Mouse (Mus musculus) neural tube, embryonic 14.5 days (tissue): ENCODE results near the gene Raly. TPM values are rescaled to one million over a fixed set of nuclear protein-coding genes. Genes with fewer than 3 reads are reported as not detected.

Experiments
- ATAC-seq: fragments of 200-750 bp; cut with Nextera tagmentation; 2 replicates; pipeline ENCODE4 v1.8.0; 2017; ENCODE audit warnings: low read depth, mild to moderate bottlenecking, moderate TSS enrichment, moderate library complexity
- H3K27ac ChIP-seq: fragments of 300-500 bp; sonication (generic); 2 replicates; pipeline ENCODE4 v1.5.1; 2014; ENCODE audit warnings: low read depth, mild to moderate bottlenecking, control low read depth, low read length, moderate library complexity, mixed read lengths
- H3K27me3 ChIP-seq: fragments of 300-500 bp; sonication (generic); 2 replicates; pipeline ENCODE4 v1.6.1; 2014; ENCODE audit warnings: low read length; ENCODE audit not compliant: control insufficient read depth, insufficient read depth
- H3K36me3 ChIP-seq: fragments of 300-500 bp; sonication (generic); 2 replicates; pipeline ENCODE4 v1.6.1; 2014; ENCODE audit warnings: low read length, mixed read lengths; ENCODE audit not compliant: control insufficient read depth, insufficient read depth
- H3K4me1 ChIP-seq: fragments of 300-500 bp; sonication (generic); 2 replicates; pipeline ENCODE4 v1.6.1; 2014; ENCODE audit warnings: low read length; ENCODE audit not compliant: control insufficient read depth, insufficient read depth
- H3K4me2 ChIP-seq: fragments of 300-500 bp; sonication (generic); 2 replicates; pipeline ENCODE4 v1.6.1; 2014; ENCODE audit warnings: mild to moderate bottlenecking, low read depth, low read length, control low read depth
- H3K4me3 ChIP-seq: fragments of 300-500 bp; sonication (generic); 2 replicates; pipeline ENCODE4 v1.5.1; 2014; ENCODE audit warnings: low read depth, low read length, control low read depth, mixed read lengths
- H3K9ac ChIP-seq: fragments of 300-500 bp; sonication (generic); replicated peaks from 2 replicates; pipeline ENCODE4 v1.6.1; 2014; ENCODE audit warnings: low read depth, mild to moderate bottlenecking, control low read depth, low read length, mixed read lengths
- H3K9me3 ChIP-seq: fragments of 300-500 bp; sonication (generic); 2 replicates; pipeline ENCODE4 v1.6.1; 2016; ENCODE audit warnings: low read length; ENCODE audit not compliant: control insufficient read depth
- WGBS: fragments of 180-500 bp; shearing (Covaris S2); extraction: QIAGEN DNeasy Blood & Tissue Kit; methylation state at CpG from one replicate; pipeline ENCODE4 v1.1.7; 2014; 5-methylcytosine and 5-hydroxymethylcytosine counted together
- polyA plus RNA-seq: library from polyadenylated mRNA; unstranded; fragments of >200 nt; fragmentation: Nextera tagmentation; extraction: Ambion mirVana; gene quantifications from 2 replicates; pipeline ENCODE4 v1.2.1, GENCODE M21; 2014

The Raly gene
- polyA plus RNA-seq, 1 experiment from 2014 or later: 34.5 TPM

GRCm38 (mm10) chr2:154863672-154864071 is 72.8 kb downstream of the Raly start:
- no peak for ATAC-seq
- 96% methylated on average over 13 of the region's 13 CpGs for whole genome bisulfite sequencing
- H3K9me3 ChIP-seq: no peaks in the 10 kb centered on the region
- H3K27me3 ChIP-seq: no peaks in the 10 kb centered on the region
- no peak overlapping the region for H3K4me3 ChIP-seq
- no peaks in the 10 kb centered on the region for H3K4me1 ChIP-seq
- no peak overlapping the region for H3K27ac ChIP-seq
- no peak overlapping the region for H3K9ac ChIP-seq
- peaks cover 21% of the 10 kb centered on the region for H3K36me3 ChIP-seq
- H3K4me2 ChIP-seq: no peak overlapping the region

- no peak for ATAC-seq
- Histone ChIP-seq H3K4me1 (no peaks in the 10 kb centered on the region), H3K27ac (no peak overlapping the region), H3K27me3 (no peaks in the 10 kb centered on the region), H3K9ac (no peak overlapping the region), H3K9me3 (no peaks in the 10 kb centered on the region), H3K4me2 (no peak overlapping the region), H3K36me3 (peaks cover 30% of the 10 kb centered on the region), H3K4me3 (no peak overlapping the region)
- 88% methylated on average over 3 of the region's 3 CpGs for WGBS
Measured at GRCm38 (mm10) chr2:154865696-154866095, 74.8 kb downstream of the Raly start.

GRCm38 (mm10) chr2:154868106-154868505 is 77.2 kb downstream of the Raly start:
- Histone ChIP-seq H3K9me3 (no peaks in the 10 kb centered on the region), H3K27ac (no peak overlapping the region), H3K9ac (no peak overlapping the region), H3K4me2 (no peak overlapping the region), H3K27me3 (no peaks in the 10 kb centered on the region), H3K4me3 (no peak overlapping the region), H3K4me1 (no peaks in the 10 kb centered on the region), H3K36me3 (peaks cover 42% of the 10 kb centered on the region)
- 92% methylated on average over 1 of the region's 1 CpGs for WGBS
- no peak for ATAC-seq

- Histone ChIP-seq H3K4me3 (no peak overlapping the region), H3K27me3 (no peaks in the 10 kb centered on the region), H3K27ac (no peak overlapping the region), H3K36me3 (peaks cover 35% of the 10 kb centered on the region), H3K9me3 (no peaks in the 10 kb centered on the region), H3K4me2 (no peak overlapping the region), H3K4me1 (no peaks in the 10 kb centered on the region), H3K9ac (no peak overlapping the region)
- no peak for ATAC-seq
Measured at GRCm38 (mm10) chr2:154869954-154870641, 79.2 kb downstream of the Raly start.

GRCm38 (mm10) chr2:154876621-154877020 is 85.7 kb downstream of the Raly start:
- Histone ChIP-seq H3K4me3 (no peak overlapping the region), H3K36me3 (peaks cover 27% of the 10 kb centered on the region; the same call in 1 of the 2 replicates), H3K4me1 (no peaks in the 10 kb centered on the region), H3K9ac (no peak overlapping the region), H3K4me2 (no peak overlapping the region), H3K27me3 (no peaks in the 10 kb centered on the region), H3K9me3 (no peaks in the 10 kb centered on the region), H3K27ac (no peak overlapping the region)
- no peak for ATAC-seq
- 85% methylated on average over 2 of the region's 2 CpGs for WGBS

GRCm38 (mm10) chr2:154891585-154891984 is 100.7 kb downstream of the Raly start:
- Histone ChIP-seq H3K36me3 (0 out of 2 replicates have a peak, but pooled peaks cover 3% of the 10 kb centered on the region), H3K9ac (peak overlapping the region; percentile 78), H3K4me2 (peak overlapping the region; percentile 56), H3K27ac (no peak overlapping the region), H3K27me3 (no peaks in the 10 kb centered on the region), H3K4me3 (peak overlapping the region; percentile 85), H3K4me1 (peaks cover 7% of the 10 kb centered on the region), H3K9me3 (no peaks in the 10 kb centered on the region)
- ATAC-seq: no peak
- 14% methylated on average over 2 of the region's 2 CpGs for WGBS

- Histone ChIP-seq H3K27ac (peak within 1 kb of the TSS; percentile 67), H3K4me2 (peak within 1 kb of the TSS; percentile 56), H3K27me3 (no peaks in the 10 kb centered on the region), H3K4me1 (peaks cover 7% of the 10 kb centered on the region), H3K4me3 (peak within 1 kb of the TSS; percentile 85), H3K9me3 (no peaks in the 10 kb centered on the region), H3K36me3 (no peaks in the 10 kb centered on the region), H3K9ac (peak within 1 kb of the TSS; percentile 78)
- ATAC-seq: peak; percentile 98
- WGBS: under 1% methylated on average over 75 of the region's 75 CpGs
Measured at GRCm38 (mm10) chr2:154892201-154893044, 101.5 kb downstream of the Raly start, which contains the start of gene Eif2s2. Eif2s2 (minus strand) TSS chr2:154892935.

- H3K36me3 ChIP-seq: no peaks in the 10 kb centered on the region
- H3K9me3 ChIP-seq: no peaks in the 10 kb centered on the region
- H3K4me1 ChIP-seq: peaks cover 7% of the 10 kb centered on the region
- no peak overlapping the region for H3K27ac ChIP-seq
- 13% methylated on average over 12 of the region's 12 CpGs for whole genome bisulfite sequencing
- H3K27me3 ChIP-seq: no peaks in the 10 kb centered on the region
- peak; percentile 41 for ATAC-seq
- peak overlapping the region; percentile 85 for H3K4me3 ChIP-seq
- no peak overlapping the region; the same call in 1 of the 2 replicates for H3K9ac ChIP-seq
- H3K4me2 ChIP-seq: peak overlapping the region; percentile 56
Measured at GRCm38 (mm10) chr2:154893045-154893385, 102.1 kb downstream of the Raly start.

- 64% methylated on average over 4 of the region's 4 CpGs for WGBS
- Histone ChIP-seq H3K27me3 (no peaks in the 10 kb centered on the region), H3K27ac (no peak overlapping the region), H3K4me2 (peak overlapping the region; percentile 56; the same call in 1 of the 2 replicates), H3K9ac (no peak overlapping the region; the same call in 1 of the 2 replicates), H3K36me3 (no peaks in the 10 kb centered on the region), H3K9me3 (no peaks in the 10 kb centered on the region), H3K4me1 (peaks cover 7% of the 10 kb centered on the region), H3K4me3 (peak overlapping the region; percentile 85; the same call in 1 of the 2 replicates)
- no peak for ATAC-seq
Measured at GRCm38 (mm10) chr2:154893548-154893947, 102.7 kb downstream of the Raly start.
